Mouse (Mus musculus): ENCODE measurements around the gene Olfr545. TPM values are rescaled to one million over a fixed set of nuclear protein-coding genes. Genes with fewer than 3 reads are reported as not detected.

Olfr545 gene
- polyA plus RNA-seq, 1 experiment from 2014 or later = not detected

DNA sequence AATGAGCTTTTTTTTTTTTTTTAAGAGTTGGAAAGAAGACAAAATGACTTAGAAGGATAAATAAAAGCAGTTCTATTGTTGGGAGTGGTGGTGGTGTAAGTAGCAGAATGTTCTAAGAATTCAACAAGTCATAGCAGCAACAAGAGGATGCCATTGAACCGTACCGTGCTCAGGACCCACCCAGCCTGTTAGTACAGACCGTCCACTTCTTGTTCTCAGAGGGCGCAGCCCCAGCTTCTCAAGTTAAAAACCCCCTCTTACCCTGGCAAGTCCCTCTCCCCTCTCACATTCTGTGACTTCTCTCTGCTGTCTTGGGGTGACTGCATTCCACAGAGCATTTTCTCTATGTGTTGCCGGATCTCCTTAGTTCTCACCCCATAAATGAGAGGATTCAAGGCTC, 22.8 kb downstream of the Olfr545 start:
- no peaks in the 10 kb centered on the region for H3K36me3 ChIP-seq (ENCODE audit: control insufficient read depth, insufficient read depth, low read length)
- no peaks in the 10 kb centered on the region for H3K27me3 ChIP-seq (ENCODE audit: control insufficient read depth, insufficient read depth, low read length)
- no peak overlapping the region for H3K4me2 ChIP-seq
- 0 out of 2 replicates have a peak, but pooled peaks cover 2% of the 10 kb centered on the region for H3K4me1 ChIP-seq (ENCODE audit: control insufficient read depth, insufficient read depth, low read length)
- H3K9ac ChIP-seq (ENCODE audit: low read depth, low read length) = no peak overlapping the region
- WGBS (ENCODE audit: insufficient replicate concordance) = 92% methylated on average over 5 of the region's 5 CpGs
- ATAC-seq (replicated peaks; ENCODE audit: insufficient number of reproducible peaks, low FRiP score, low TSS enrichment) = no peak
- no peaks in the 10 kb centered on the region for H3K9me3 ChIP-seq (replicated peaks; ENCODE audit: control insufficient read depth, low read length)
- no peak overlapping the region for H3K27ac ChIP-seq (ENCODE audit: low read depth, low read length)
- no peak overlapping the region for H3K4me3 ChIP-seq (ENCODE audit: low read depth, low read length)

GRCm38 (mm10) chr7:102472675-102473074, 26.7 kb downstream of the Olfr545 start:
- Histone ChIP-seq H3K9me3 (replicated peaks; ENCODE audit: control insufficient read depth, low read length) (no peaks in the 10 kb centered on the region), H3K9ac (ENCODE audit: low read depth, low read length) (no peak overlapping the region), H3K4me1 (ENCODE audit: control insufficient read depth, insufficient read depth, low read length) (no peaks in the 10 kb centered on the region), H3K4me2 (no peak overlapping the region), H3K27ac (ENCODE audit: low read depth, low read length) (no peak overlapping the region), H3K4me3 (ENCODE audit: low read depth, low read length) (no peak overlapping the region), H3K27me3 (ENCODE audit: control insufficient read depth, insufficient read depth, low read length) (no peaks in the 10 kb centered on the region), H3K36me3 (ENCODE audit: control insufficient read depth, insufficient read depth, low read length) (peaks cover 7% of the 10 kb centered on the region)
- WGBS (ENCODE audit: insufficient replicate concordance) = 55% methylated on average over 5 of the region's 5 CpGs
- no peak for ATAC-seq (replicated peaks; ENCODE audit: insufficient number of reproducible peaks, low FRiP score, low TSS enrichment)

DNA sequence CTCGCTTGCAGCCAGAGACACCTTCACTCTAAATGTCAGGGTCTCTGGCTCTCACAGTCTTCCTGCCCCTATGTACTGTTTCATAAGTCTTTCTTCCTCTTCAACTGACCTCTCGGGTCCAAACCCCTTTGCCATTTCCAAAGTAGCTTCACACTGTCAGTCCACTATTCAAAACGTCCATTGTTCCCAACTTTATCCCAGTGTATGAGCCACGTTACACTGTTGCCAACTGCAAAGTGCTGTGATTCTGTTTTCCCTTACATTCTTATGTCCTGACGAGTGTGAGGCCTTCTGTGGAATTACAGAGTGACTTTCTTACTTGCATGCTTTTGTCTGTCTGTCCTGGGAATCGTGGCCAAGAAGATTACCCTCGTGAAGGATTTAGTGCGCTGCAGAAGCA, 31.8 kb downstream of the Olfr545 start:
- Histone ChIP-seq H3K27me3 (ENCODE audit: control insufficient read depth, insufficient read depth, low read length) (no peaks in the 10 kb centered on the region), H3K4me3 (ENCODE audit: low read depth, low read length) (no peak overlapping the region), H3K9ac (ENCODE audit: low read depth, low read length) (no peak overlapping the region), H3K4me2 (no peak overlapping the region), H3K4me1 (ENCODE audit: control insufficient read depth, insufficient read depth, low read length) (no peaks in the 10 kb centered on the region), H3K27ac (ENCODE audit: low read depth, low read length) (no peak overlapping the region), H3K36me3 (ENCODE audit: control insufficient read depth, insufficient read depth, low read length) (peaks cover 46% of the 10 kb centered on the region), H3K9me3 (replicated peaks; ENCODE audit: control insufficient read depth, low read length) (no peaks in the 10 kb centered on the region)
- ATAC-seq (replicated peaks; ENCODE audit: insufficient number of reproducible peaks, low FRiP score, low TSS enrichment) = no peak
- 88% methylated on average over 8 of the region's 8 CpGs for WGBS (ENCODE audit: insufficient replicate concordance)

DNA sequence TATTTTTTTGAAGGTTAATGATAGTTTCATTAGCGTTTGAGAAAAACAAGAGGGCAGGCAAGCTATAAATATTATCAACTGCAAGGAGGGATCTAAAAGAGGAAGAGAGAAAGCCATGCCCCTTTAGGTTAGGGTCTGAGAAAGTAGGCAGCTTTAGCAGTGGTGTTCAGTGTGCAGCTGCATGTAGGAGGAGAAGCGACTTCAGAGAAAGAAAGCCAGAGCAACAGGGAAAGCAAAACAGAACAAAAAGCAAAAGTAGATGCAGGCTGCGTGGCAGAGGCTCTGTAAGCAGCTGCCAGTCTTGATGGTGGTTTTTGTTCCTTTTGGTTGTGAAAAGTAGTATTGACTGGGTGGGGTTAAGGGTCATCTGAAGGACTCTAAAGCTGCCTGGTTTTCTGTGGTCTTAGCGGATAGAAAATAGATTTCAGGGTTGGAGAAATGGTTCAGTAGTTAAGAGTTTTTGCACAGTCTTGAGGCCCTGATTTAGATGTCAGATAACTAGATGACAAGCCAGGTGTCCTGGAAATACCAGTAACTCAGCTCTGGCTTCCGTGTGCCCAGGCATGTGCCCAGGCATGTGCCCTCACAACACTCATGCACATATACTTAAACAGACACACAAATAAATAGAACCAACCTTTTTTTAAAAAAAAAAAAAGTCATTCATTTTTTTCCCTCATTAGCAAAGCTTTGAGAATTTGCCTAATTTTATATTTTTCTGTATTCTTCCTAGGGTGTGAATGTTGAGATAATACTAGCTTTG, 40.6 kb downstream of the Olfr545 start:
- Histone ChIP-seq H3K4me2 (no peak overlapping the region), H3K4me1 (ENCODE audit: control insufficient read depth, insufficient read depth, low read length) (no peaks in the 10 kb centered on the region), H3K9me3 (replicated peaks; ENCODE audit: control insufficient read depth, low read length) (no peaks in the 10 kb centered on the region), H3K4me3 (ENCODE audit: low read depth, low read length) (no peak overlapping the region), H3K36me3 (ENCODE audit: control insufficient read depth, insufficient read depth, low read length) (peaks cover 73% of the 10 kb centered on the region), H3K9ac (ENCODE audit: low read depth, low read length) (no peak overlapping the region), H3K27ac (ENCODE audit: low read depth, low read length) (no peak overlapping the region), H3K27me3 (ENCODE audit: control insufficient read depth, insufficient read depth, low read length) (no peaks in the 10 kb centered on the region)
- ATAC-seq (replicated peaks; ENCODE audit: insufficient number of reproducible peaks, low FRiP score, low TSS enrichment) = no peak
- 88% methylated on average over 5 of the region's 5 CpGs for WGBS (ENCODE audit: insufficient replicate concordance)

GRCm38 (mm10) chr7:102446438-102446837, 52.9 kb downstream of the Olfr545 start:
- 92% methylated on average over 9 of the region's 9 CpGs for WGBS (ENCODE audit: insufficient replicate concordance)

DNA sequence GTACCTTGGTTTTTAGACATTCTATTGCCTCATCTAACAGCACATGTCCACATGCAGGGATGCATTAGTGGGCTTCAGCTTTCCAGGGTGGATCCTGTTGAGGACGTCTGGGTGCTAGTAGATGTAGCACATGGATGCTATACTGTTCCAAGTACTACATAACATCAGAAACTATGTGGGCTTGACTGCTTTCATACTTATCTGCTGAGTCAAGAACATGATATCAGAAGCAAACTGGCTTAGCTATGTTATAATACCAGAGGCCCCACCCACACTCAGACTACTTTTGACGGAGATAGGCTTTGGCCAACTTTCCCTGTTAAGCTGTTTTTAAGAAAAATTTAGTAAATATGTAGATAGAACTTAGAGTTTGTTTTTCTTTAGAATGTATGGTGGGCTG, 55.1 kb downstream of the Olfr545 start:
- Histone ChIP-seq H3K4me2 (peak overlapping the region; percentile 40), H3K4me3 (ENCODE audit: low read depth, low read length) (no peak overlapping the region), H3K36me3 (ENCODE audit: control insufficient read depth, insufficient read depth, low read length) (peaks cover 24% of the 10 kb centered on the region), H3K4me1 (ENCODE audit: control insufficient read depth, insufficient read depth, low read length) (peaks cover 7% of the 10 kb centered on the region; the same call in 1 of the 2 replicates), H3K9ac (ENCODE audit: low read depth, low read length) (no peak overlapping the region), H3K9me3 (replicated peaks; ENCODE audit: control insufficient read depth, low read length) (no peaks in the 10 kb centered on the region), H3K27me3 (ENCODE audit: control insufficient read depth, insufficient read depth, low read length) (peaks cover 3% of the 10 kb centered on the region; the same call in 1 of the 2 replicates), H3K27ac (ENCODE audit: low read depth, low read length) (no peak overlapping the region)
- ATAC-seq (replicated peaks; ENCODE audit: insufficient number of reproducible peaks, low FRiP score, low TSS enrichment) = no peak
- 59% methylated on average over 2 of the region's 2 CpGs for WGBS (ENCODE audit: insufficient replicate concordance)

More at GRCm38 (mm10) chr7:102446438-102446837, 52.9 kb downstream of the Olfr545 start:
- no peak overlapping the region for H3K9ac ChIP-seq (ENCODE audit: low read depth, low read length)
- H3K27me3 ChIP-seq (ENCODE audit: control insufficient read depth, insufficient read depth, low read length) = no peaks in the 10 kb centered on the region
- H3K9me3 ChIP-seq (replicated peaks; ENCODE audit: control insufficient read depth, low read length) = no peaks in the 10 kb centered on the region
- no peak overlapping the region for H3K4me2 ChIP-seq
- no peak overlapping the region for H3K4me3 ChIP-seq (ENCODE audit: low read depth, low read length)
- H3K36me3 ChIP-seq (ENCODE audit: control insufficient read depth, insufficient read depth, low read length) = peaks cover 33% of the 10 kb centered on the region
- no peak for ATAC-seq (replicated peaks; ENCODE audit: insufficient number of reproducible peaks, low FRiP score, low TSS enrichment)
- H3K27ac ChIP-seq (ENCODE audit: low read depth, low read length) = no peak overlapping the region
- peaks cover 7% of the 10 kb centered on the region; the same call in 1 of the 2 replicates for H3K4me1 ChIP-seq (ENCODE audit: control insufficient read depth, insufficient read depth, low read length)

DNA sequence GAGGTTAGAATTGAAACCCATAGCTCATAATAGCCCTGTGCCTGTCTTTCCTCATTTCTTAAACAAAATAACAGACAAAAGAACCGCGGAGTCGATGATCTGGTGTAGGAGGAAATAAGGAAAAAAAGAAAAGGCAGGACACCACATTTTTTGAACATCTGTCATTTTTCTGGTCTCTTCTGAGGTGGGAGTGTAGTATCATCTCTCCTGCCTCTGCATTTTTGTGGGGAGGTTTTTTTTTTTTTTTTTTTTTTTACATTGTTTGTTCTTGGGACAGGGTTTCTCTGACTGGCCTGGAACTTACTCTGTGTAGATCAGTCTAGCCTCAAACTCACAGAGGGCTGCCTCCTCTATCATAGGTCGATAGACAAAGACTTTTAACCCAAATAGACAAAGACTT, 56.9 kb downstream of the Olfr545 start:
- peak overlapping the region; percentile 95 for H3K9ac ChIP-seq (ENCODE audit: low read depth, low read length)
- H3K27ac ChIP-seq (ENCODE audit: low read depth, low read length) = peak overlapping the region; percentile 97

DNA sequence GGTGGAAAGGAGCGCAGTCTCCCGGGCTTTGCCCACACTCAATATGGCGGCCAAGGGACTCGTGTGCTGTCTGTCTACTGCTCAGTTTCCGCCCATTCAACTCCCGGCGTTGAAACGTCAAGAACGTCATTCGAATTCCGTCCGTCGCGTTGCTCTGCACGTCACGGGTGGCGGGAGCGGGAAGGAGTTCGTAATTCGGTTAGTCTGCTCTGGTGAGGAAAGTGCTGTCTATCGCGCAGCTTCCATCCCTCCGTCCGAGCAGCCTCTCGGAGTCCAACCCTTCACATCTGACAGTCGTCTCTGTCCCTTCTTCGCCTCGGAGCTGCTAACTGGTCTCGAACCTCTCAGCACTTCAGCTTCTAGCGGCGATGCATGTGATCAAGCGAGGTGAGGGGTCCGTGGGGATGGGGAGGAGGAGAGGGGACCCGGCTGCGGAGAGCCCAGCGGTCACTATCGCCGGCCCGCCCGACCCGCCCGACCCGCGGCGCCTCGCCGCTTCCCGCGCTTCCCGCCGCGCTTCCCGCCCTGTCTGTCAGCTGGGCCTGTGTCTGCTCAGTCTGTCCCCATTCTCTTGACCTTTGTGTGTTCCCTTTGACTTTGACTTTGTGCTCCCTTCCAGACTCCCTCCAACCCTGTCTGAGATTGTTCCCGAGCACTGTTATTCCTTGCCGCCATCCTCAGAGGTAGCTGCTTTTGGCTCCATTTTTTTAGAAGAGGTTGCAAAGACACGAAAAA, 57.5 kb downstream of the Olfr545 start, which contains the start of gene Rrm1:
TSS of gene Rrm1 (plus strand) at position 39 of the 735 bp plus-strand sequence.
- Histone ChIP-seq H3K4me2 (peak within 1 kb of the TSS; percentile 75), H3K4me3 (ENCODE audit: low read depth, low read length) (peak within 1 kb of the TSS; percentile 82), H3K4me1 (ENCODE audit: control insufficient read depth, insufficient read depth, low read length) (peaks cover 7% of the 10 kb centered on the region; the same call in 1 of the 2 replicates), H3K27ac (ENCODE audit: low read depth, low read length) (peak within 1 kb of the TSS; percentile 97), H3K36me3 (ENCODE audit: control insufficient read depth, insufficient read depth, low read length) (peaks cover 14% of the 10 kb centered on the region), H3K9me3 (replicated peaks; ENCODE audit: control insufficient read depth, low read length) (no peaks in the 10 kb centered on the region), H3K9ac (ENCODE audit: low read depth, low read length) (peak within 1 kb of the TSS; percentile 95), H3K27me3 (ENCODE audit: control insufficient read depth, insufficient read depth, low read length) (peaks cover 3% of the 10 kb centered on the region)
- peak; percentile 94 for ATAC-seq (replicated peaks; ENCODE audit: insufficient number of reproducible peaks, low FRiP score, low TSS enrichment)
- under 1% methylated on average over 54 of the region's 56 CpGs for WGBS (ENCODE audit: insufficient replicate concordance)

More for the DNA sequence above, 56.9 kb downstream of the Olfr545 start:
- ATAC-seq (replicated peaks; ENCODE audit: insufficient number of reproducible peaks, low FRiP score, low TSS enrichment) = no peak
- Histone ChIP-seq H3K36me3 (ENCODE audit: control insufficient read depth, insufficient read depth, low read length) (peaks cover 18% of the 10 kb centered on the region), H3K9me3 (replicated peaks; ENCODE audit: control insufficient read depth, low read length) (no peaks in the 10 kb centered on the region), H3K27me3 (ENCODE audit: control insufficient read depth, insufficient read depth, low read length) (peaks cover 3% of the 10 kb centered on the region; the same call in 1 of the 2 replicates), H3K4me3 (ENCODE audit: low read depth, low read length) (peak overlapping the region; percentile 82), H3K4me1 (ENCODE audit: control insufficient read depth, insufficient read depth, low read length) (peaks cover 7% of the 10 kb centered on the region; the same call in 1 of the 2 replicates), H3K4me2 (peak overlapping the region; percentile 75)
- 3% methylated on average over 4 of the region's 4 CpGs for WGBS (ENCODE audit: insufficient replicate concordance)
